Mouse (Mus musculus) lung, postnatal 0 days (tissue): Measurements from ENCODE around the gene Lnpk.

Source experiments
- CTCF ChIP-seq: IDR thresholded peaks from 2 replicates; pipeline ENCODE4 v1.5.1; 2016; ENCODE audit warnings: antibody characterized with exemption, mild to moderate bottlenecking
- EP300 ChIP-seq: IDR thresholded peaks from 2 replicates; pipeline ENCODE4 v1.6.1; 2016; ENCODE audit warnings: antibody characterized with exemption, mild to moderate bottlenecking, control low read depth

DNA sequence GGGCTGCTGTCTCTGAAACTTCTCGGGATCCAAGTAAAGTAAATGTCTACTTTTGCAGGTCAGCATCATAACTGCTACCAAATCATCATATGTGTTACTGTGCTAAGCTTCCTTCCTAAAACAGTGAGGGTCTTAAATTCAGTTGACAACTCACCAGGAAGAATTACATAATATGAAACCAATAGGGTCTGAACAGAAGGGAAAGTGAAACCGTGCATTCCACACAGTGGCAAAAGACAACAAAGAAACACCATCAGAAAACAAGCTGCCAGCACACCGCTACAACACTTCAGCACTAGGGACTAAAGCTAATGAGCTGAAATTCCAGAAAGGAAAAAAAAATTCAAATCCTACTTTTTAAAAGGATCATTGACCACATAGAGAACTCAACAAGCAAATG lies 17.9 kb upstream of the Lnpk start:
- TF ChIP-seq CTCF (no peak), EP300 (no peak)
